Mouse (Mus musculus) heart, embryonic 15.5 days (tissue): ENCODE measurements around the gene 2700081O15Rik. TPM values are rescaled to one million over a fixed set of nuclear protein-coding genes. Genes with fewer than 3 reads are reported as not detected.
"Not testable (repeated sequence)": the region's sequence is repeated elsewhere in the genome, so short reads cannot be mapped to it uniquely, and the experiment has no call there.

ENCODE experiments used
- ATAC-seq: fragments of 200-750 bp; cut with Nextera tagmentation; replicated peaks from 2 replicates; pipeline ENCODE4 v1.8.0; 2017; ENCODE audit warnings: low read depth, moderate TSS enrichment; ENCODE audit not compliant: insufficient number of reproducible peaks, insufficient read depth, low FRiP score
- H3K27ac ChIP-seq: fragments of 300-500 bp; sonication (generic); 2 replicates; pipeline ENCODE4 v1.5.1; 2015; ENCODE audit warnings: mild to moderate bottlenecking, inconsistent platforms
- H3K27me3 ChIP-seq: fragments of 300-500 bp; sonication (generic); 2 replicates; pipeline ENCODE4 v1.6.1; 2015; ENCODE audit warnings: inconsistent platforms
- H3K36me3 ChIP-seq: fragments of 300-500 bp; sonication (generic); 2 replicates; pipeline ENCODE4 v1.6.1; 2015; ENCODE audit warnings: mild to moderate bottlenecking, inconsistent platforms
- H3K4me1 ChIP-seq: fragments of 300-500 bp; sonication (generic); replicated peaks from 2 replicates; pipeline ENCODE4 v1.6.1; 2015; ENCODE audit warnings: inconsistent platforms
- H3K4me2 ChIP-seq: fragments of 300-500 bp; sonication (generic); 2 replicates; pipeline ENCODE4 v1.6.1; 2015; ENCODE audit warnings: inconsistent platforms, mild to moderate bottlenecking, moderate library complexity
- H3K4me3 ChIP-seq: fragments of 300-500 bp; sonication (generic); 2 replicates; pipeline ENCODE4 v1.5.1; 2015; ENCODE audit warnings: mild to moderate bottlenecking, inconsistent platforms
- H3K9ac ChIP-seq: fragments of 300-500 bp; sonication (generic); 2 replicates; pipeline ENCODE4 v1.6.1; 2015; ENCODE audit warnings: mild to moderate bottlenecking, inconsistent platforms
- H3K9me3 ChIP-seq: fragments of 300-500 bp; sonication (generic); replicated peaks from 2 replicates; pipeline ENCODE4 v1.6.1; 2016; ENCODE audit warnings: inconsistent platforms
- WGBS: fragments of 180-500 bp; shearing (Covaris S2); methylation state at CpG from one replicate; pipeline ENCODE4 v1.1.7; 2015; ENCODE audit warnings: mixed read lengths; 5-methylcytosine and 5-hydroxymethylcytosine counted together
- polyA plus RNA-seq: library from polyadenylated mRNA; unstranded; fragments of >200 nt; fragmentation: Nextera tagmentation; extraction: Ambion mirVana; gene quantifications from 2 replicates; pipeline ENCODE4 v1.2.1, GENCODE M21; 2015

2700081O15Rik gene
- polyA plus RNA-seq, 1 experiment from 2014 or later, result 3.3 TPM

GRCm38 (mm10) chr19:7396867-7397826, 20.3 kb upstream of the 2700081O15Rik start:
- not testable (repeated sequence) for H3K4me3 ChIP-seq, ATAC-seq, H3K27me3 ChIP-seq, H3K4me1 ChIP-seq, H3K36me3 ChIP-seq, H3K4me2 ChIP-seq, H3K9me3 ChIP-seq, H3K9ac ChIP-seq, H3K27ac ChIP-seq
- WGBS, result 59% methylated on average over 10 of the region's 10 CpGs

GRCm38 (mm10) chr19:7398898-7399297, 18.5 kb upstream of the 2700081O15Rik start:
- not testable (repeated sequence) for H3K4me1 ChIP-seq, H3K27ac ChIP-seq, H3K9ac ChIP-seq, H3K27me3 ChIP-seq, H3K4me2 ChIP-seq, H3K36me3 ChIP-seq, H3K4me3 ChIP-seq, ATAC-seq, H3K9me3 ChIP-seq
- WGBS, result 29% methylated on average over 24 of the region's 24 CpGs

GRCm38 (mm10) chr19:7400635-7401034, 16.8 kb upstream of the 2700081O15Rik start:
- H3K9ac ChIP-seq, result no peak overlapping the region
- H3K4me3 ChIP-seq, result no peak overlapping the region
- no peaks in the 10 kb centered on the region for H3K9me3 ChIP-seq
- H3K4me2 ChIP-seq, result peak overlapping the region; percentile 16; the same call in 1 of the 2 replicates
- ATAC-seq, result no peak
- peaks cover 7% of the 10 kb centered on the region for H3K4me1 ChIP-seq
- 51% methylated on average over 11 of the region's 11 CpGs for WGBS
- no peak overlapping the region for H3K27ac ChIP-seq
- no peaks in the 10 kb centered on the region for H3K36me3 ChIP-seq
- H3K27me3 ChIP-seq, result no peaks in the 10 kb centered on the region; the same call in 1 of the 2 replicates

GRCm38 (mm10) chr19:7404623-7405229, 12.7 kb upstream of the 2700081O15Rik start:
- ATAC-seq, result no peak
- Histone ChIP-seq H3K27ac (no peak overlapping the region), H3K9me3 (0 out of 2 replicates have a peak, but pooled peaks cover 2% of the 10 kb centered on the region), H3K9ac (no peak overlapping the region), H3K36me3 (no peaks in the 10 kb centered on the region), H3K27me3 (no peaks in the 10 kb centered on the region; the same call in 1 of the 2 replicates), H3K4me1 (peaks cover 7% of the 10 kb centered on the region), H3K4me3 (no peak overlapping the region), H3K4me2 (no peak overlapping the region)
- WGBS, result 45% methylated on average over 9 of the region's 9 CpGs

GRCm38 (mm10) chr19:7412361-7412760, 5.1 kb upstream of the 2700081O15Rik start:
- Histone ChIP-seq H3K9me3 (0 out of 2 replicates have a peak, but pooled peaks cover 2% of the 10 kb centered on the region), H3K9ac (no peak overlapping the region), H3K4me2 (no peak overlapping the region), H3K4me3 (no peak overlapping the region), H3K27me3 (no peaks in the 10 kb centered on the region), H3K36me3 (no peaks in the 10 kb centered on the region), H3K4me1 (peaks cover 13% of the 10 kb centered on the region), H3K27ac (no peak overlapping the region)
- 58% methylated on average over 2 of the region's 2 CpGs for WGBS
- no peak for ATAC-seq

- H3K27ac ChIP-seq, result peak overlapping the region; percentile 91
- H3K4me2 ChIP-seq, result peak overlapping the region; percentile 84
- H3K4me1 ChIP-seq, result peaks cover 38% of the 10 kb centered on the region
- H3K4me3 ChIP-seq, result peak overlapping the region; percentile 90
- peaks cover 6% of the 10 kb centered on the region; the same call in 1 of the 2 replicates for H3K36me3 ChIP-seq
- no peaks in the 10 kb centered on the region for H3K9me3 ChIP-seq
- 26% methylated on average over 22 of the region's 22 CpGs for WGBS
- H3K9ac ChIP-seq, result peak overlapping the region; percentile 99
- ATAC-seq, result no peak
- H3K27me3 ChIP-seq, result no peaks in the 10 kb centered on the region
Measured at GRCm38 (mm10) chr19:7415916-7416833, 1.2 kb upstream of the 2700081O15Rik start.

- H3K4me2 ChIP-seq, result peak overlapping the region; percentile 84
- peak; percentile 64 for ATAC-seq
- peaks cover 13% of the 10 kb centered on the region; the same call in 1 of the 2 replicates for H3K36me3 ChIP-seq
- H3K4me1 ChIP-seq, result peaks cover 58% of the 10 kb centered on the region
- no peaks in the 10 kb centered on the region for H3K27me3 ChIP-seq
- H3K9me3 ChIP-seq, result no peaks in the 10 kb centered on the region
- H3K27ac ChIP-seq, result peak overlapping the region; percentile 91
- under 1% methylated on average over 58 of the region's 59 CpGs for WGBS
- H3K4me3 ChIP-seq, result peak overlapping the region; percentile 90
- H3K9ac ChIP-seq, result peak overlapping the region; percentile 99
Measured at GRCm38 (mm10) chr19:7417911-7418849, 755 bp downstream of the 2700081O15Rik start.

GRCm38 (mm10) chr19:7419134-7419533, 1.7 kb downstream of the 2700081O15Rik start:
- H3K27me3 ChIP-seq, result no peaks in the 10 kb centered on the region

GRCm38 (mm10) chr19:7420108-7420507, 2.7 kb downstream of the 2700081O15Rik start:
- H3K4me2 ChIP-seq, result peak overlapping the region; percentile 84; the same call in 1 of the 2 replicates
- no peaks in the 10 kb centered on the region for H3K27me3 ChIP-seq
- WGBS, result 63% methylated on average over 12 of the region's 12 CpGs
- H3K4me1 ChIP-seq, result peaks cover 78% of the 10 kb centered on the region
- ATAC-seq, result no peak
- no peak overlapping the region for H3K27ac ChIP-seq
- H3K4me3 ChIP-seq, result no peak overlapping the region
- H3K9me3 ChIP-seq, result no peaks in the 10 kb centered on the region
- H3K36me3 ChIP-seq, result peaks cover 20% of the 10 kb centered on the region
- H3K9ac ChIP-seq, result no peak overlapping the region

More at GRCm38 (mm10) chr19:7419134-7419533, 1.7 kb downstream of the 2700081O15Rik start:
- no peak for ATAC-seq
- Histone ChIP-seq H3K4me2 (peak overlapping the region; percentile 84), H3K4me1 (peaks cover 68% of the 10 kb centered on the region), H3K27ac (0 out of 2 replicates have a peak overlapping the region, but pooled peaks have one; percentile 8), H3K9me3 (no peaks in the 10 kb centered on the region), H3K4me3 (peak overlapping the region; percentile 90), H3K36me3 (peaks cover 13% of the 10 kb centered on the region; the same call in 1 of the 2 replicates), H3K9ac (peak overlapping the region; percentile 16; the same call in 1 of the 2 replicates)
- WGBS, result 17% methylated on average over 6 of the region's 6 CpGs
